Mouse (Mus musculus) brain, embryonic 18.5 days (tissue): ENCODE data around the gene Zfp260.
"Not testable (repeated sequence)": the region's sequence is repeated elsewhere in the genome, so short reads cannot be mapped to it uniquely, and the experiment has no call there.

Source experiments
- DNase-seq: peaks from one replicate; pipeline ENCODE4 v3.0.0-alpha.2; 2012; ENCODE audit warnings: low read depth, low spot score

The Zfp260 gene

DNA sequence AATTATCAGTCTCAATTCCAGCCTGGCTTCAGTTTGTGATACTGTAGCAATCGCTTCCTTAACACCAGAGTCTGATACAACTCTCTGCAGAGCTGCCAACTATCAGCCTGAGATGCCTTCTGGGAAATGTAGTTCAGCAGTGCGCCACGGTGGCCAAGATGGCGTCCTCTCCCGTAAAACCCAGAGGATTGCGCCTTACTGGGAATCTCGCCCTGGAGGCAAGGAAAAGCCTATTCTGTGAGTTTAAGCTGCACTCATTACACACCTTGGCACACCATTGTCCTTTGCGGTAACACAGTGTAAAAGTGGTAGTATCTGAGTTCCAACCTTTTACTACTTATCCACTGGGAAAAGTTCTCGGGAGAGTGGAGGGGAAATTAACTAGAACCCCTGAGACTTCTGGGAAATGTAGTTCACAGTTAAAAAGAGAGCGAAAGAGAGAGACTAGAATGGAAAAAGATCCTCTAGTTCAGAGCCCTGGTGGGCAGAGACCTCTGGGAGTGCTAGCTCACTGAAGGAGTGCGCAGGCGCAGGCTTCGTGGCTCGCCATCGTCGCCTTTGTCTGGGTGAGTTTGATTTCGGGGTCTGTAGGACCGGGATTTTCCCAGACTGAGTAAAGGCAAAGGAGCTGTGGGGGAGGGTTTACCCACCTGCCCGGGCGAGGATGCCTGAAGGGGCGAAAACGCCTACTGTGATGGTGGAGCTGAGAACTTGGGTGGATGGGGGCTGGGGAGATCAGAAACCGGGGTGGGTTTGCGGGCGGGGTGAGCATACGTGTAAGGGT lies at the start of gene Zfp260:
Gene Zfp260, plus strand, starts transcription at position 132 of the 784 bp plus-strand sequence.
- DNase-seq, result peak; percentile 94

DNA sequence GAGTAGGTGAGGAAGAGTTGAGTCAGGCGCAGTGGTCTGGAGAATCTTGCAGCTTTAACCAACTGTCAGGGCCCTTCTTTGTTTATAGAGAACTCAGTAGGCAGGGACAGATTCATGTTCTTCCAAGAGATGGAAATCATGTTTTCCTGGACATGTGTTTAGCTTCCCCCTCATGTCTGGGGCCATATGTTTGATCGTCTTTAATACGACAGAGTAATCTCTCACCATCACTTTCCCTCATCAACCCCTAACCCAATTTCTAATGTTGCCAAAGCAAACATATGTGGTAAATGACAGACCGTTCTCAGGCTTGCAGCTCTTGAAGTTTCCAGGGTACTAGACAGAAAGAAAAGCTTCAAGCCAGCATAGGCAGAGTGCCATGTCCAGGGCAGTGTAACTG lies 46.5 kb upstream of the Zfp260 start:
- no peak for DNase-seq

DNA sequence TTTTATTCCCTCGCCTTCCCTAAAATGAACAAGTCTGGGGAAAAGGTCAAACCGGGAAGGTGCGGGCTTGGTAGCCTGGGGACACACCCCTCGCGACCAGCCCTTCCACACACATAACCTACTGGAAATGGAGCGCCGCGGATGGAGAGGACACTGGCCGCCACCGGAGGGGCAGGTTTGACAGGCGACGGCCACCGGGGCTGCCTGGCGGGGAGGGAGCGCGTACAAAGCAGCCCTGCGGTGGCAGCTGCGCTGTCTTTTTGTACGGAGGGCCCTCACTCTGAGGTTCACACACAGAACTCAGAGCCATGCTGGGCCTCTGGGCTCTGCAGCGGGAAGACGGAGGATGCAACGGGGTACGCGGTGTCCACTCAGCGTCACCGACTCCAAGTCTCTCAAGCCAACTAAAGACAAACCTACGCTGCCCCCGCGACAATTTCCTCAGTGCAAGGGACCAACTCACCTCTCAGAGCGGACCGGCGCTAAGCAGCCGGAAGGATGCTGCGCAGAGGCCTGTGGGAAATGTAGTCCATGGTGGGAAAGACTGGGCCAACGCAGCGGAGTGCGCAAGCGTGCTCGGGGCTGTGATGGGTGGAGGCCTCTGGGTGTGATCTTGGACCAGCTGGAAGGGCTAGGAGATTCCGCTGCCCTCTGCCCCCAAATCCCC lies 43.6 kb upstream of the Zfp260 start, which contains the start of gene Zfp14:
Gene Zfp14, minus strand, starts transcription at position 499 of the 667 bp plus-strand sequence.
- peak; percentile 77 for DNase-seq

DNA sequence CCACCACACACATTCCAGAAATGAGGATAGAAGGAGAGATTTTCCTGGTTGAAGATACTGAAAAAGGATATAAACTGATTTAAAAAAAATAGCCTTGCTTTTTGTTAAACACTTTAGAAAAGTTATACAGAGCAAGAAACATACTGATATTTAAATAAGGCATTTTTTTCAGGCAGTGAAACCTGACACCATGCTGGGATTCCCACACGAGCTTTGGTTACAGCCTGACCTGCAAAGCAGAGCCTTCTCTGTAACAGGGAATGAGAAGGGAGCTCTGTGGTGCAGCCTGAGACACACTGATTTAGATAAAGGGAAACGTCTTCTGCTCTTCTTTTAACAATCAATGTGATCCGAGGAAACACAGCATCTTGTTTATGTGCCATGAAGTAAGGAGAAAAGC lies 41.0 kb upstream of the Zfp260 start:
- DNase-seq, result no peak

DNA sequence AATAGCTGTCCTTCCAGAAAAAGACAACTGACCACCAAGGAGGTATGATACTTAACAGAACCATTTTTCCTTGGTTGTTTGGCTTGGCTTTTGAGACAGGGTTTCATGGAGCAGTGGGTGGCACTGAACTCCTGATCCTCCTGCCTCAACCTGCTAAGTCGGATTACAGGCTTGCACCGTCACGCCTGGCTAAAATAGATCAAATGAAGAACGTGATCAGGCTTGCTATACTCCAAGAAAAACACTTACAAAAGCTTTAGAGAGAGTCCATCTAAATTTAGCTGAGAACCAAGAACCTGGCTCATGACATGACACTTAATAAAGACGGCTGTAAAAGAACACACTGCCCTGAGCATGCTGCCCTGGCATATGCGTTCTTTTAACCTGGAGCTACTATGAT lies 34.2 kb upstream of the Zfp260 start:
- DNase-seq, result no peak

DNA sequence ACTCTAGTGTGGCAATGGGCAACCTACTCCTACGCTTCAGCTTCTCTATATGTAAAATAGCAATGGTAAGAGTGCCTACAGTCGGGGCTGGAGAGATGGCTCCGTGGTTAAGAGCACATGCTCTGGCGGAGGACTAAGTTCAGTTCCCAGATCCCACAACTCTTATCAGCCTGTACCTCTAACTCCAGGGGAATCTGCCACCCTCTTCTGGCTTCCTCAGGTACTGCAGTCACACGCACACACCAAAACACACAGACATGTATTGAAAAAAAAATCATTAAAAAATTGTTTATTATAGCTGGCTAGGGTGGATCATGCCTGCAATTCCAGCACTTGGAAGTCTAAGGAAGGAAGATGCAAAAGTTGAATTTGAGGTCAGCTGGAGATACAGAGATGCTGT lies 32.1 kb upstream of the Zfp260 start:
- DNase-seq, result no peak

DNA sequence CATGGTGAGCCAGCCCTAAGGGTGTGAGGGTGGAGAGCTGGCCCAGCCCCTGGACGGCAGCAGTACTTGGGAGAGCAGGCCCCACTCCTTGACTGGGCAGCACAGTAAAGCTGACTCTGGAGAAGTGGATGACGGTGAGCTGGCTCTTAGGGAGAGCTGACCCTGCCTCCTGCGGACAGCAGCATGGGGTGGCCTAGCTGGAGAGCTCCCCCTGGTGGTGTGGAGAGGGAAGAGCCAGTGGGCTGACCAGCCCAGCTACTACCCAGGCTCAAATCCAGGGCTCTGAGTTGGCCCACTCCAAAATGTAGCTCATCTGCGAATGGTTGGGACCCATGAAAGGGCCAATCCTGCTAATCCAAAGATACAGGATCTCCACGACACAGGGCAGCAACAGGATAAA lies 30.0 kb upstream of the Zfp260 start:
- no peak for DNase-seq

DNA sequence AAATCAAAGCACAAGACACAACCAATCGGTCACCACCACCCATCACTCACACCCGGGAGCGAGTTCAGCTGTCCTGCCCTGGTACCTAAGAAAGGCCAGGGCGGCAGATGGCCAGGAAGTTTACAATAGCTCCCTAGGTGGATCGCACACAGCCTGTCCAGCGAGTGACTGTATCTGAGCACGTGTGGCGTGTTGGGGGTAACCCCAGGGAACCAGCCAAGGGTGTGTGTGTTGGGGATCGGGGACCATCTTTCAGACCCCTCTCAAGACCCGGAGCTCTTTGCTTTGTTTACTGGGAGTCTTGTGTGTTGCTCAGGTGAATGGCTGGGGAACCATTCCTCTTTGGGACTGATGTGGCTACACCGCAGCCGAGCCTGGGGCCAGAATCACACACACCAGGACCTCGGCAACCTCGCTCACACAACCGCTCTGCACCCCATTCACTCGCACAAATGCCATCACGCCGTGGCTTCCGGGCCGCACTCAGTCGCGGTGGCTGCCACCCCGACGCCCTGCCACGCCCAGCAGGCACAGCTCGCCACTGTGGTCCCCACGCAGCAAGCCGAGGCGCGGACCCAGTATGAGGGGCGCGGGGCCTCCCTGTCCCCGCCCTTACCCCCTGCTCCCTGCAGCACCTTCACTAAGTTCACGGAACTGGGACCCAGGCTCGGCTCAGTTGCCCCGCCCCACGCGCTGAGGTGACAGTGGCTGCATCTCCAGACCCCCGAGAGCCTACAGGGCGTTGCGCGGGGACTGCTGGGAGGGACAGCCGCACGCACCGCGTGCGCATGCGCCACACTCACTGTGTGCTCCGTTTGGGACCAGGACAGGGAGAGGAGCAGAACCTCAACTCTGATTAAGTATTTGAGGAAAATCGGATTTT lies 22.2 kb upstream of the Zfp260 start, which contains the start of gene Zfp82:
Gene Zfp82, minus strand, starts transcription at position 755 of the 883 bp plus-strand sequence.
- DNase-seq, result peak; percentile 74

DNA sequence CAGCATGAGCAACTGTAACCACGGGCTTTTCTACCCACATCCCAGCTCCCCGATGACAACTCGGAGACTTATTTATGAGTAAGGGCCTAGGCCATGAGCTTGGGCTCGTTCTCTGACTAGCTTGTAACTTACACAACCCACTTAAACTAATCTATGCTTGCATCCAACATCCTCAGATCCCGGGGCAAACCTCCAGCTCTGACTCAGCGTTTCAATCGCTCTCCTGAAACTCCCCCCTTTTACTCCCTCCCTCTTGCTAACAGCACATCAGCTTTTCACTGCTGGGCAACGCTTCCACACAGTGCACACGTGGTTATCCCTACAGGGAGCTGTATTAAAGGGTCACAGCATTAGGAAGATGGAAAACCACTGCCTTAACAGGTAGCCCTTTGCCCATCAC lies 8.1 kb upstream of the Zfp260 start:
- DNase-seq, result no peak

DNA sequence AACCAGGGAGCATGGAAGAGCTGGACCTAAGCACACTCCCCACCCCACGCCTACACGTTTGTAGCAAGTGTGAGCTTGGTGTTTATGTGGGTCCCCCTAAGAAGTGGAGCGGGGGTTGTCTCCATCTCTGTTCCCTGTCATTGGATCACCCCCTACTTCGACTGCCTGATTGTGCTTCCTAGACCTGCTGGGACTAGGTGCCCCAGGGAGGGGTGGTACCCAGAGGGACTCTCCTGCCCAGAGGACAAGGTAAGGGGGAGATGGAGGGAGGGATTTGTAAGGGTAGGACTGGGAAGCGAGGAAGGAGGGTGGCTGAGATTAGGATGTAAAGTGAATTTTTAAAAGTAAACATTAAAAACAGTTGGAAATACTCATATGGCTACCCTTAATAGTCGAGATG lies 5.2 kb upstream of the Zfp260 start:
- no peak for DNase-seq

DNA sequence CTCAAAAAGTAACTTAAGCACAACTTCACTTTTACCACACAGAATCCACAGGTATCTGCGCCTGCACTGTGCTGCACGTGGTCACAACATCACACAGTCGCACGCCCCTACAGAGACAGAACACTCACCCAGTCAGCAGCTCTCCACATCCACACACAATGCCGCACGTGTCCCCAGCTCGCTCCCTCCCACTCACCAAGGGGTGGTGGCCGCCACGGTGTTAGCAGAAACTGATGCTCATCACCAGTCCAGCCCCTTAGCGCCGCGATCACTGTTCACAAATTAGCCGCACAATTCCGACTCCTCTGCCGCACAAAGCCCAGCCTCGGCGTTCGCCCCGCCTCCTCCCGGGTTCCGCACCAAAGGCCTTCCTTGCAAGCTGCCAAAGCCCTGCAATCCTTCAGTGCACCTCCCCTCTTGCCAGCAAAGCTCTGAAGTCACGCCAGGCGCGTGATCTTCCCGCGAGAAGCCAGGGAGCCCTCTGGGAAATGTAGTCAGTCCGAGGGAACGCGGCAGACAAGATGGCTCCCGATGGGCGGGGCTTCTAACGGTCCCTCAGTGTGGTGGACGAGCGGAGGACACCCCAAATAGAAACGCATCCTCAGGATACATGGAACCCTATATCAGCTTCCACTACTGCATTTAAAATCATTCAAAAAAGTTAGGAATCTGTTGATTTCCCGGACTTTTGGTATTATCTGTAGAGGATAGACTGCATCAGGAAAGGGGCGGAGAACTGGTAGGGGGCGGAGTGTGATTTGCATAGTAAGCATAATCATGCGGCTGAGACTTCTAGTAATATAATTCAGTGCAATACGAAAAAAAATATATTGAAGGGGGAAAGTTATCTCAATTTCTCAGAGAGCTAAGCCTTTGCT lies 4.2 kb upstream of the Zfp260 start, which contains the start of the genes Gm26920 and Zfp566:
Gene Gm26920, minus strand, starts transcription at position 319 of the 878 bp plus-strand sequence.
Gene Zfp566, minus strand, starts transcription at position 436 of the 878 bp plus-strand sequence.
- DNase-seq, result peak; percentile 98

DNA sequence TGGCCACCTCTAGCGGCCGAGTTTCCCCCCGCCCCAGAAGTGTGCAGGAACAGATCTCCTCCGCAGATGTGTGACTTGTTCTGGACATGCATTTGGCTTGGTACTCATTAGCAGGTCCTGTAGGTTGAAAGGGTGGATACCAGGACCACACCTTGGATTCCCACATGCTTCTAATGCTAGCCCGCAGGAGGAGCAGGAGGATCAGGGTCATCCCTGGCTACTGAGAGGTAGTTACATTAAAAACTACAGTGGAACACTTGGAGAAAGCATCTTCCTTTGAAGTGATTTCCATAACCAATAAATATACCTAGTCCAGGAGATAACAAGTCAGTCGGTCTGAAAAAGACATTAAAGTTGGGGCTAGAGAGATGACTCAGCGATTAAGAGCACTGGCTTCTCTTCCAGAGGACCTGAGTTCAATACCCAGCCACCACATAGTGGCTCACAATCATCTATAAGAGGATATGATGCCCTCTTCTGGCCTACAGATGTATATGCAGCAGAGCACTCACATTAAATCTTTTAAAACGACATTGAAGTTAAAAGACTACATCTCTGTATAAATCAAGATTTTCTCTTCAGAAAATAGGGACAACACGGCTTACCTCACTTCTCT lies 3.5 kb upstream of the Zfp260 start:
- no peak for DNase-seq

DNA sequence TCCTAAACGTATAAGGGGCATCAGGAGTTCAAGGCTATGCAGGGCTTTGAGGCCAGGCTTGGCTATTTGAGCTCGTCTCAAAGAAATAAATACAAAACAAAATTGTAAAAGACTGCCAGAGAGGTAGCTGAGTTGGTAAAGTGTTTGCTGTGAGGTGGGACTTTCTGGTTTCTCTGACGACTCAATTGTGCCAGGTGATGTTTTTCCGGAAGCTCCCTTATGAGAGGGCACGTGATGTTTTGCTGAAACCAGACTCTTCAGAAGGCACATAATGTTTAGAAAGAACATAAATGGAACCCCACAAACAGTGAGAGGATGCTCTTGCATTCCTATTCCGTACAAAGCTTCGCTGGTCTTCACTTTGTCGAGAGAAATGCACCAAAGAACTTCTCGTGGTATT lies 1.9 kb upstream of the Zfp260 start:
- no peak for DNase-seq

DNA sequence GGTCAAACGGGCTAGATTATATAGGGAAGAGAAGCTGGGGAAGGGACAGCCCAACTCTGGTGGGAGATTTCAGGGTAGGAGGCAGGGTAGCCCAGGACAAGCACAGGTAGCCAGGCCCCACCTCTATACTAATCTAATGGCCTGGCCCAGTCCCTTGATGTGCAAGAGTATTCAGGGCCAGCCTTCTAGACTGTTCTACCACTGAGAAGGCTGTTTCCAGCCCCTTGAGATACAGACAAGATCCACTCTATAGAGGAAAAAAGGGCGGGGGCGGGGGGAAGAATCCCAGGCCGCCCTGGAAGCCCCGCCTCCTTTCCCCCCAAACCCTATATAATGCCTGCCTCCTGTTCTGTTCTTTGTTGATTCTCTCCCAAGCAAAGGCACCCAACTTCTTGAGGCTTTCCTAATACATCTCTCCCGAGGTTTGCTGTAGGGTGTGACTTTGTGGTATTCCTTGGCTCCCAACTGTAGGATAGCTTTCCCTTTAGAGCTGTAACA lies 610 bp upstream of the Zfp260 start:
- no peak for DNase-seq

DNA sequence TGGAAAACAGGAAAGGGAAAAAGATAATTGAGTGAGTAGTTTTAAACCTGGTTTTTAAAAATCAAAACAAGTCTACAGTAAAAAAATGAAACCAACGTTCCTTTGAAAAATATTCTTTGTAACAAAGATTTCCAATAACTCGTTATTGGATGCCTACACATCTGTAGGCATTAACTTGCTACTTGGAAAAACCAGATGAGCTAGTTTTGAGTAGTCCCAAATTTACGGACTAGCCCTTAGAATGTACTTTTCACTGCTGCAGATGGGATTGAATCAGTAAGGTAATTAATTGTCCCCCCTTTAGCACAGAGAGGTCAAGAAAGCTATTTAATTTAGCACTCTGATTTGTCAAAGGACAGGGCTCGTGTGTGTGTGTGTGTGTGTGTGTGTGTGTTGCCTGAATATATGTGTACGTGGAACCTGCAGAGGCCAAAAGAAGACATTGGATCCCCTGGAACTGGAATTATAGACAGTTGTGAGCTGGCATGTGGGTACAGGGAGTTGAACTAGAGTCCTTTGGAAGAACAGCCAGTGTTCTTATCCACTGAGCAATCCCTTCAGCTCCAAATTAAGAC lies 1.1 kb downstream of the Zfp260 start:
- no peak for DNase-seq

DNA sequence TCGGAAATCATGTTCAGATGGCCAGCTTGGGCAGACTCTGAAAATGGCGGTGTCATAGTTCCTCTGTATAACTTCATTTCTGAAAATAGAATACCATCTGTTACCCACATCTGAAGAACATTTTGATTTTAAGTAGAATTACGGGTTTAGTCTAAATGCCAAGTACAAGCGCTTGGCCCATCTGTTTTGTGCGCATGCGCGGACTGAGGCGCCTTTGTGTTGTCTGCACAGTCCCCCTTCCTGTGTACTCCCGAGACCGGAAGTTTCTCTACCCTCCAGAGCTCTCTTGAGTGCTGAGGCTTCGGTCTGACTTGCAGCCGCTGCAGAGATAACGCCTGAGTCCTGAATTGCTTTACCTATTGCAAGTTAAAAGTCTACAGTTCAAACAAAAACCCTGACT lies 4.7 kb downstream of the Zfp260 start:
- DNase-seq, result no peak

DNA sequence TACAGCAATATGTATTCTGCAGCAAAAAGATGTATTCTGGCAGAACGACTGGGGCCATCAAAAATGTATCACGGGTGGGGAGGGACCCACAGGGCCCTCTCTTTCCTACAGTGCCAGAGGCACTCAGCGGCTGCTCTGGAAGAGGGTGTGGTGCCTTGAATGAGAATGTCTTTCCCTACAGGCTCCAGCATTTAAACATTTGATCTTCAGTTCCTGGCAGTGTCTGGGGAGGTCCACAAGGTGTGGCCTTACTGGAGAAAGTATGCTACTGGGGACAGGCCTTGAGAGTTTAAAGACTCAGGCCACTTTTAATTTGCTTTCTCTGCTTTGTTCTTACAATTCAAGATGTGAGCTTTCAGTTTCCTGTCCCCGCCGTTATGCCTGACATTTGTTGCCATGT lies 21.5 kb downstream of the Zfp260 start:
- DNase-seq, result no peak

DNA sequence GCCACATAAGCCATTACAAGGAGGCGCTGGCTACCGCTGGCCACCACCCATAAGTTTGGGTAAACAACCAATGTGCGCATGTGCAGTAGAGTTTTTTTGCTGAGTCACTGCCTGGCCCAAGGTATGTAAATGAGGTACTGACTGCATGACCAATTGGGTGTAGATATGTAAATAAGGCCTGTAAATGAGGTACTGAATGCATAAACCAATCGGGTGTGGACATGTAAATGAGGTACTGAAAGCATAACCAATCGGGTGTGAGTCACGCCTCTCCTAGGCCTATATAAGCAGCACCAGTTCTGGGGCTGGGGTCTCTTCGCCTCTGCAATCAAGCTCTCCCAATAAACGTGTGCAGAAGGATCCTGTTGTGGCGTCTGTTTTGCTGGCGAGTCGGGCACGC lies 23.4 kb downstream of the Zfp260 start:
- not testable (repeated sequence) for DNase-seq

DNA sequence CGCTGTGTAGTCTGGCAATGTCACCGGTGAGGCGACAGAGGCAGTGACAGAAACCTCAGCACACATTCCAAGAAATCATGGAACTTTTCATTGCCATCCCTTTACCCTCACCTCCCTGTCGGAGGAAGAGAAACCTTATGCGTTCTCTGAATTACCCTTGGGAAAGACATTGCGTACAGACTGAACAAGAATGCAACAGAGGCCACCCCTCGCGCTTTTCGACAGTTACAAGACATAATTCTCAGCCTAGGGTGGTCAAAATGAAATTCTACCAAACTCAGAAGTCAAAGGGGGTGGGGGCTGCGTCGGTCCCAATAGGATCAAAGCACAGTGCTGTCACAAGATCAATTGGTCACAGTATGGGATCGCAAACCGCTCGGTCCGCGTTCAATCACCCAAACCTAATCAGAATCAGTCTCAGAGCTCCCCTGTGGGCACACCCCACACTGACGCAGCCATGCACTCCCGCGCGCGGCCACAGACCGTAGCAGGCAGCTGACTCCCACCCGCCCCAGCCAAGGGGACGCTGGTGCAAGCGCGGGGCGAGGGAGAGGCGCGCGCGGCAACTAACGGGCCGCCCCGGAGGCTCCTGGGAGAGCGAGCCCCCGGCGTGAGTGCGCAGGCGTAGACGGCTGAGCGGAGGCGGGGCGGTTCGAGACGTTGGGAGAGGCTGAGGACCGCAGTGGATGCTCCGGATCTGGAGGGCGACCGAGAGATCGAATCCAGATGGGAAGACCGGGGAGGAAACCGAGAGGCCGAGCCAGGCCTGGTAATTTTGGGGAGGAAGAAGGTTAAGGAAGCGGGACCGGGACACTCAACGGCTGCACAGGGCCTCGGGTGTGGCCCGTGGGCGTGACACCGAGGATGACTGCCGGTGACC lies 27.0 kb downstream of the Zfp260 start, which contains the start of gene Zfp382:
Gene Zfp382, plus strand, starts transcription at position 635 of the 880 bp plus-strand sequence.
- DNase-seq, result peak; percentile 74
